Mouse (Mus musculus): ENCODE measurements around the gene Bicra.

Bicra gene

DNA sequence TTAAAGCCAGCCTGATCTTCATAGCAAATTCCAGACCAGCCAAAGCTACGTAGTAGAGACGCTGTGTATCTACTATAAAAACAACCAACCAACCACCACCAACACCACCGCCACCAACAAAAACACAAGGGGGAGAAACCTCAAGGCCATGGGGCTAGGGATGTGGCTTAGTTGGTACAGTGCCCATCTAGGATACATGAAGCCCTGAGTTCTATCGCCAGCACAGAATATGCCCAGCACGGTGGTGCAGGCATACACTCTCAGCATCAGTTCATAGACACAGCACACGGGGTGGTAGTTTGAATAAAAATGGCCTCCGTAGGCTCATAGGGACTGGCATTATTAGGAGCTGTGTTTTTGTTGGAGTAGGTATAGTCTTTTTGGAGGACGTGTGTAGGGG is 79.4 kb downstream of the Bicra start:
- no peak for DNase-seq

DNA sequence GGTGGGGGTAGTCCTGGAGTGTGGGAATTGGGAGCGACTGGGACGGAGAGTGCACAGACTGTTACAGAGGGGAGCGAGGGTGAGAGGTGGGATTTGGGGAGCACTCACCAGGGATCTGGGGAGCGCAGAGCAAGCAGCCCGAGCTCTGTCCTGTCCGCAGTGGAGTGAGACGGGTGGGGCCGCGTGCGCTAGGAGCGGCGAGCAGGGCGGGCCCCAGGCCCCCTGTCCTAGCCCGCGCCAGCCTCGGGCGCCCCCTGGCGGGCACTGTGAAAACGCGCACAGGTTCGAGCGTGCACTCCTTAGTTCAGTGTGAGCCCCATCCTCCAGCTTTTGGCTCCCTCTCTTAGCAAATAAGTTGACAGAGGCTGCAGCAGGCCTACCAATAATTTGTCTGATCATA is 80.4 kb downstream of the Bicra start, which contains the start of gene Ehd2:
Ehd2 (minus strand) TSS at position 256 of the 400 bp plus-strand sequence.
- DNase-seq: peak; percentile 64 to 87

DNA sequence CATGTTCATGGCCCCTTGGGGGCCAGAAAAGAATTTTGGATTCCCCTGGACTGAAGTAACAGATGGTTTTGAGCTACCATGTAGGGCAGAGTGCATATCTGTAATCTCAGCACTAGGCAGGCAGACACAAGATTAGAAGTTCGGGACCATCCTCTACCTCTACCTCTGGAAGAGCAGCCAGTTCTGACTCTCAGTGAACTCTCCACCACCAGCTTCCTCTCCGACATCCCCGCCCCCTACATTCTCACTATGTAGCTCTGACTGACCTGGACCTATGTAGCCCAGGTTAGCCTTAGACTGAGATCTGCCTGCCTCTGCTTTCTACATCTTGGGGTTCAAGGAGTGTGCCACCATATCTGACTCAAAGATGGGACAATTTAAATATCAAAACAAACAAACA is 81.2 kb downstream of the Bicra start:
- no peak for DNase-seq

DNA sequence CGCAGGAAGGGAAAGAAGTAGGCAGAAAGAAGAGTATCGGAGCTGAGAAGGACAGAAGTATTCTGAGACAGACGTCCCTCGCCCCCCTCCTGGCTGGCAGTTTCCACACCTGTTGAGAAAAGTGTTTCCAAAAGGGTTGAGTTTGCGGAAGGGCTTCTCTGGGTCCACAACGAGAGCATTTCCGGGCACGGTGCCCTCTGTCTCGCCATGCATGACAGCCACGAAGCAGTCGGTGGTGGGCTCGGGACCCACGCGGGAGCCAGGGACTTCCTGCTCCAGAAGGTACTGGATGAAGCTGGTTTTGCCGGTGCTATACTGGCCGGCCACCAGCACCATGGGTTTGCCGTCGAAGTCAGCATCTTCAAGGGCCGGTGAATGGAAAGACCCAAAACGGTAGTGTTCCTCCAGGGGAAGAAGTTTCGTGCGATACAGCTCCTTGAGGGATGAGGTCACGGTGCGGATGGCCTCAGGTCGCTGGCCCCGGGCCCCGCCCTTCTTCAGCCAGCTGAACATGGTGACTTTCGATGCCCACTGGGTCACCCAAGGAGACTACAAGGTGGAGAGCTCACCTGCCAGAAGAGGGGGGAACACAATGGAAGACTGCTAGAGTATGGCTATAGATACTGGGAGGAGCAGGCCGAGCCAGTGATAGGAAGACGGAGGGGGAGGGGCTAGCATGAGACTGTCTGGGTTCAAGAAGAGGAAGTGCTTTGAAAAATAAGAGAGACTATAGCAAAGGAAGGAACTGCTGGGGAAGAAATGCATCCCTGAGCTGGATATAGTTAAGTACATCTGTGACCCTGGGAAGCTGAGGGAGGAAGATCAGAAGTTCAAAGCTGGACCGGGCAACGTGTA is 83.7 kb downstream of the Bicra start:
- peak in 1 of 2 experiments; percentile 38 for DNase-seq

DNA sequence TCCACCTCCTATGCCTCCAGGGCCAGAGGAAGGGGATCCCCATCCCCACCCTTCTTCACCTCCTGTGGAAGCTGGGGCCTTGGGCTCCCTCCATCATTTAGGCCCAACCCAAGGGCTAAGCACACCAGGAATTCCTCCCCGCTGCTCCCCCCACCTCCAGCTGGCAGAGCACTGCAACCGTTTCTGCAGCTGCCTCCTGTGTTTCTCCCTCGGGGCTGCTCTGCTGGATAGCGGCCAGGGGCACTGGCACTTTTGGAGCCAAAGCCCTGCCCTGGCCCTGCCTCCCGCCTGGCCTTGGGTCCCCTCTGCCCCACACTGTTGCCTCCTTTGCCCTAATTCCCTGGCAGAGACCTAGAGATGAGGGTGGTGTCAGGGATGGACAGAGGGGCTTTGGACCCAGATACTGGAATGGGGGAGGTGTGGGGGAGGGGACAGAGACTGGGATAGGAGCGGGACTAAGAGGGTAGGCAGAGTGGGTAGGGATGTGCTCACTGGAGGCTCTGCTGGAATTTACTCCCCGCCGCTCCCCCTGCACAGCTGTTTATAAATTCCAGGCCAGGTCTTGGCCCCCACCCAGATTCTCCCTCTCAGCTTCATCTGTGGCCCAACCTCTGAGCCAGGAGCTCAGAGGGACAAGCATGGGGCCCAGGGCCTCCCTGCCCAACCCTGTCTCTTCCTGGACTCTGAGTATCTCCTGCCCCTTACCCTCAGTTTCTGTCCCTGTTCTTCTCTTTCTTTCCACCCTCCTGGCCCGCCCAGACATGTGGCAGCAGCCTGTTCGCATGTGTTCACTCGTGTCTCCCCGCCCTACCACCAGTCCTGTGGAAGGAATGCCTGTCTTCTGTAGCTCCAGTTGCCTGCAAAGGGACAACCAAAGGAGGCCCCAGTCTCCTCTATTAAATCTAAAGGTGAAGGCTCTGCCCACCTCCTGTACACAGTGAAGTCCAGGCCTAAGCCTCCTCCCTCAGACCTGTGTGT is 85.1 kb downstream of the Bicra start:
- DNase-seq: peak; percentile 88 to 91

DNA sequence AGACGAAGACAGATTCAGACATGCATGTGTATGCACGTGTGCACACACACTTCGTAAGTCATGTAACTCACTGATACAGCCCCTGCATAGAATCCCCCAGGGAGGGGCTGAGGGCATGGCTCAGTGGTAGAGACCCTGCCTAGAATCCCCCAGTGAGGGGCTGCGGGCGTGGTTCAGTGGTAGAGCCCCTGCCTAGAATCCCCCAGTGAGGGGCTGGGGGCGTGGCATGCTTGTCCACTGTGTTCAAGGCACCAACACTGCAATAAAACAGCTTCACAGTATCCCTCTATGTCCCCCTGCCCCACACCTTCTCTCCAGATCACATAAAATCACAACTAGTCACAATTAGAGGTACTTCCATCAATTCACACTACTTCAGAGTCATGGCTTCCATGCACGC is 85.9 kb downstream of the Bicra start:
- no peak for DNase-seq

DNA sequence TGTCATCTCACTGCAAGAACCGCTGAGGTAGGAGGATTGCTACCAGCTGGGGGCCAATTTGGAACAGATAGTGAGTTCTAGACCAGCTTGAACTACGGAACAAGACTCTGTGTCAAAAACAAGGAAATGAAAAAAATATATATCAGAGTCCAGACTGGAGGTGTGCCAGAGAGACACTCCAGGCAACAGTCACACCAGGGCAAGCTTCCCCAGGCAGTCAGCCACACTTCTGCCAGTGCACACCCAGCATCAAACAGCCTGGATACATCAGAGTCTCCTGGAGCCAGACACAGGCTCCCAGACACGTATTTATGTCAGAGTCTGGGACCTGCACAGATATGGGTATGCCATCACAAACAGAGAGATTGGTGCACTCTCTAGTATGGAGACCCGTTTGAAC is 86.5 kb downstream of the Bicra start:
- DNase-seq: no peak

DNA sequence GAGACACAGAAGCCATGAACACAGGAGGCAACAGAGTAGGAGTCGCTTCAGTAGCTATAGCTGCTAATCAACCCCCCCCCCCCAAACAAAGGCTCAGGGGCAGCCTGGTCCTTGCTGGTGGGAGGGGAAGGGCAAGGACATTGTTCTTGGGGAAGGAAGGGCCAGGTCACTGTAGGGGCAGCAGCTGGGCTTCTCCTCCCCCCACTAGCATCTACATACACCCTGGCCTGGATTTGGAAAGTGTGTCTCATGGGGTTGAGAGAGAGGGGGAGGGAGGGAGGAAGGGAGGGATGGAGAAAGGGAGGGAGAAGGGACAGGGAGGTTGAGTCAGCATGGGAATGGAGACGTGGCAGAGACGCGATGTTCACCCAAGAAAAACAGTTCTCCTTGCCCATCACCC is 87.0 kb downstream of the Bicra start:
- no peak for DNase-seq

DNA sequence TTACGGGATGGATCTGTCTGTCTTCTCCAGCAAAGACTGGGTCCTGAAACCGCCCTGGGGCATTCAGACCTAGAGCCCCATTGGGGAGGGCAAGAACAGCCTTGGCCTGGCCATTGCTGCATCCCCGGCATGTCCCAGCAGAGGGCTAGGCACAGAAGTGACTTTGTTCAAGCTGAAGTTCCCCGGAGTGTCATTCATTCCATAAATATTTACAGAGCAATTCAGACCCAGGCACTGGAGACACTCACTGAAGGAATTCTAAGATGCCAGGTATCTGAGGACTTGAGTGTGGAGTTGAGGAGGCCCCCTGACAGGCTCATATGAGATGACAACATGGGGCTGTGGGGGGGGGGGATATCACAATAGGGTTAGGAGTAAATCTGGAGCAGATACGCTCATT is 91.6 kb downstream of the Bicra start:
- DNase-seq: no peak

DNA sequence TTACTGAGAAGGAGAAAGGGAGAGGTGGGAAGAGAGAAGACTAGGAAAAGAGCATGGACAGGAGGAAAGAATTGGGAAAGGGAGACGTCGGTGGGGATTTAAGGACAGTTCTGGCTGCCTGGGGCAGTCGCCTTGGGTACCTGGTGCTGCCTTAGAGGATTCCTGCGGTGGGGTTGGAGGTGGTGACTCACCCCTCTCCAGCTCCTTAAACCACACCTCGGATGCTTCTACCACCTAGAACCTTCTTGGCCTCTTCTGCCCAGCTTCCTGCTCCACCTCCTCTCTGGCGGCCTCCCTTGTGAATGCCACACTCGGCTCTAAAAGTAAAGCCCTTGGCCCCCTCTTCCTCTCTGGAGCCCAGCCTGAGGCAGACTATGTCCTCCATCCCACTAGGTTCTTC is 92.2 kb downstream of the Bicra start:
- no peak for DNase-seq

DNA sequence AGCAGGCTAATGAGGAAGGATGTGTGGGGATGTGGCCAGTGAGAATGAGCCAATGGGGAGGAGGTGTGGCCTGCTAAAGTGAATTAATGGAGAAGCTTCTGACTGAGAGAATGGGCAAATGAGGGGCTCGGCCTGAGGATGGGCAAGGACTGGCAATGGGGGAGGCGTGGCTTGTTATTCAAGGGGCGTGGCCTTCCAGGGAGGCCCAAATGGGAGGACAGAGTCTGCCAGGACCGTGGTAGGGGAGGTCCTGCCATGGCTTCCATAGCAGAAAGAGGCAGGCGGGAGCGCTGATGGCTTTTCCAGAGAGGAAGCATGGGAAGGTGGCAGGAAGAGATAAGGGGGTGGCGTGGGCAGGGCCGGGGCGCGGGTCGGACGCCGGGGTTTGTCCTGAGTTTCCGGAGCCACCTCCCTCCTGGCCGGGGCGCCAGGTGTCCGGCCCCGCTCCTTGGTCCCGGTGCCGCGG is 92.7 kb downstream of the Bicra start:
- DNase-seq: peak; percentile 73 to 75

DNA sequence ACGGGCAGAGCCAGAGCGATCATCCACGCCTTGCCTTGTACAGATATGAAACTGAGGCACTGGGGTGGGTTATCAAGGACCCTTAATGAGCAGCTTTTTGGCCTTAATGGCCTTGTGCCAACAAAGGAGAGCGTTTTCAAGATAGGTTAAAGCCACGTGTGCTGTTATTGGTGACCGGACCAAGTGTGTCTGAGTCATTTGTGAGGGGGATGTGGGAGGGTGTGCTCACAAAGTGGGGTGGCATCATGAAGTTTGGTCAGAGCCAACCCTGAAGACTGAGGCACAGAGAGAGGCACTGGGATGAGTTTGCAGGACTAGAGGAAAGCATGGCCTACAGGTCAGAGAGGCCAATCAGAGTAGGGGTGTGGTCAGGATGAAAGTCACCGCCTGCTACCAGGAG is 93.3 kb downstream of the Bicra start:
- no peak for DNase-seq

DNA sequence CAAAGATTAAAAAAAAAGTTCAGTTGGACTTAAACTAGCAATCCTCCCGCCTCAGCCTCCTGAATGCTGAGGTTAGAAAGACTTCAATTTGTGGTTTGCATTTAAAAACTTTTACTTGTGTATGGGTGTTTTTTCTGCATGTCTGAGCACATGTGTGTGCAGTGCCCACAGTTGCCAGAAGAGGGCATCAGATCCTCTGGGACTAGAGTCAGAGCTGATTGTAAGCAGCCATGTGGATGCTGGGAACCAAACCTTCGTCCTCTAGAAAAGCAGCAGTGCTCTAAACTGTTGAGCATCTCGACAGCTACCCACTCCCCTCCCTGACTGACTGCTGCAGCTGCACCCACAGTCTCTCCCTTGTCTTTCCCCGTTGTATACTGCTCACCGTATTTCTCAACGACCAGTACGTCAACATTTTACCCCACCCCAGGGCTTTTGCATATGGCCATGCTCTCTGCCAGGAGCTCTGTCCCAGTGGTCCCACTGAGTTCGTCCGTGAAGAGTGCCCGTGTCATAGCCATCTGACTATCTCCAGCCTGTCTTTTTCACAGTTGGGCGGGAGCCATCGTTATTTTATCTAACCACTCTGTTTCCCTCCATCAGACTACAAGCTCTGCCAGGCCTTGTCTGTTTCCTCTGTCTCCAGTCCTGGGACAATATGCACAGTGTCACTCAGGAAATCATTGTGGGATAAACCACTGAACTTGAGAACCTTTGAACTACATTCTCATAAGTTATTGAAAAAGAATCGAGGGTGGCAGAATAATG is 94.2 kb downstream of the Bicra start:
- peak in 1 of 2 experiments; percentile 49 for DNase-seq

DNA sequence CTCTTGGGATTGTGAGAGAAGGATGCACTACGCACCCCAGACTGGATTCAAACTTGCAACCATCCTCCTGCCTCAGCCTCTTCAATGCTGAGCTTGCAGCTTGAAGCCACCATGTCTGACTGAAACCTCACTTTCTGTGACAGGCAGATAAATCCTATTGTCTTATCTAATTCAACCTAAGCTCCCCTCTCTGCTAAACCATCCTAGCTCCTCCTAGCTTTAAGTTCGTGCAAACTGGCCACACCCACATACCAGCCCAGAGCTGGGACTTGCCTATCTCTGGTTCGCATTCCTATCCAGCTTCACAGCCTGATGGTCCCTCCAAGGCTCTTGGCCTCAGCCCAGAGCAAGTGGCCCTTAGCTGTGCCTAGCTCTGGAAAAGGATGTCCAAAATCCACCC is 95.3 kb downstream of the Bicra start:
- no peak for DNase-seq

DNA sequence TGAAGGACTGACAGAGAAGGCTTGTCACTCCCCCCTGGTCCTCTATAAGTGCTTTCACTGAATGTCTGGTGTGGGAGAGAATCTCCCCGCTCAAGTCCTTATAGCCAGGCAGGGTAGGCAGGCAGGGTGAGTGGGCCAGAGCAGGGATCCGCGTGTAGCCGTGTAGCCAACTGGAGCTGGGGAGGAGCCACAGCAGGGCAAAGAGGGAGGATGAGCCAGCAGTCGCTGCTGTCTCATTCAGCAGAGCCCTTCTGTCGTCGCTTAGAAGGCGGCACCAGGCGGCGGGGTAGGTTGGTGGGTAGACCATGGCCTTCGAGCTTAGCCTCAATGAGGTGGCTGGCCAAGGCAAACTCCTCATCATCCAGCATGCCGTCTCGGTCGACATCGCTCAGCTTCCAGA is 97.7 kb downstream of the Bicra start:
- no peak for DNase-seq

DNA sequence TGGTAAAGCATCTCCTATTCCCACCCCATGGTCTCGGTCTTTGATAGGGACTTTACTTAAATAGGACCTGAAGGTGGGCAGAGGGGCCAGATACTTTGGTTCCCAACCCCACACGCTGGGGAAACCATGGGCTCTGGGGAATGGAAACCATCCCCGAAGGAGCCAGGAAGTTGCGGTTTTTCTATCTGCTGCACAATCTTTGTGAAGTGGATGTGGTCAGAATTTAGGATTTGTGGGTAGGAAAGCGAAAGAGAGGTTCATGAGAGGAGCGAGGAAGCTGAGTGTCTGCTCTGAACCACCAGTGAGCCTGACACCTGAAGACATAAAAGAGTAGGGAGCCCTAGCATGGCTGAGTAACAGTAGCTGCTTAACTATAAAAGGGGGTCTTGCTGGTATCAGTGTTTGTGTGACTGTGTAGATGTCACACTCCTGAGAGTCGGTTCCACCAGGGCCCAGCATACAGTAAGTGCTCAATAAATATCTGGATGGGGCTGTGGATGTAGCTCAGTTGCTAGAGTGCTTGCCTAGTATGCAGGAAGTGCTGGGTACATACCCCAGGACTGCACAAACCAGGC is 98.4 kb downstream of the Bicra start:
- DNase-seq: no peak

DNA sequence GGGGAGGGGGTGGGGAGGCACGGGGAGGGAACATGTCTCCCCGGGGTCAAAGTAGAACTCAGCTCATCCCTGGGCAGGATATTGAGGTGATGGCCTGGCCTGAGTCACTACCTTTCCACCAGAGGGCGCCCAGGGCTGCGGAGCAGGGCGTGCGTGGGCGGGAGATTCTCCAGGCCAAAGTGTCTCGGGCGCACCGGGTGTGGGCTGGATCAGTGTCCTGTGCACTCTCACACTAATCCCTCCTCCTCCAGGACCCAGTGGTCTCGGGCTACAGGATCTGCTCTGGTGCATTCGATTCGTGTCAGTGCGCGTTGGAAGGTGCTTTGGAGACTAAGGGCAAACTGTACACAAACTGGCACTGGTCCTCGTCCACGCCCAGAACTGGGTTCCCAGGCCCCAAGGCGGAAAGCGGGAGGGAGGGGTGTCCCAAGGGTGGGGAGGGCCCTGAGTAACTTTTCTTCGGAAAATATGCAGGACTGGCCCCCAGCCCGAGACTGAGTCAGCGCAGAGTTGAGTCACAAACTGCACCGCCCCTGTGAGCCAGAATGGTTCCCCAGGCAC is 99.3 kb downstream of the Bicra start:
- peak; percentile 89 to 95 for DNase-seq

DNA sequence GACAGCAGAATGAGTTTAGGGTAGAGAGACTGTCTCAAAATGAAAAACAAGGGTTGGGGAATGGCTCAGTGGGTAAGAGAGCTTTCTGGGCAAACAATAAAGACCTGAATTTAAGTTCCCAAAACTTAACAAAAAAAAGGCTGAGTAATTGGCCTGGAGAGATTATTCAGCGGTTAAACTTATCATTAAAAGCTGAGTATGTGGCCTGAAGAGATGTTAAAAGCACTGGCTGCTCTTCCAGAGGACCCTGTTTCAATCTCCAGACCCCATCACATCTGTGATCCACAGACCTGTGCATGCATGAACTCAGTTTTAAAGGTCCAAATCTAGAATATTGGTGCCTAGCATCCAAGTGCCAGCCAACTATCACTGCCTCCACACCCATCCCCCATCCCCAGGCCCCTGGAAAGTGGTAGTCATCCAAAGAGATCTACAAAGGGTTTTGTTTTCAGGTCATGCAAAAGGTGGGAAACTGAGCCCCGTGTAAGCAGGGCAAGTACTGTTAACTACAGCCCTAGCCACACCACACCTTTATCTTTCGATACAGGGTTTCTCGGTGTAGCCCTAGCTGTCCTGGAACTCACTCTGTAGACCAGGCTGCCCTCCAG is 100.0 kb downstream of the Bicra start:
- DNase-seq: no peak

DNA sequence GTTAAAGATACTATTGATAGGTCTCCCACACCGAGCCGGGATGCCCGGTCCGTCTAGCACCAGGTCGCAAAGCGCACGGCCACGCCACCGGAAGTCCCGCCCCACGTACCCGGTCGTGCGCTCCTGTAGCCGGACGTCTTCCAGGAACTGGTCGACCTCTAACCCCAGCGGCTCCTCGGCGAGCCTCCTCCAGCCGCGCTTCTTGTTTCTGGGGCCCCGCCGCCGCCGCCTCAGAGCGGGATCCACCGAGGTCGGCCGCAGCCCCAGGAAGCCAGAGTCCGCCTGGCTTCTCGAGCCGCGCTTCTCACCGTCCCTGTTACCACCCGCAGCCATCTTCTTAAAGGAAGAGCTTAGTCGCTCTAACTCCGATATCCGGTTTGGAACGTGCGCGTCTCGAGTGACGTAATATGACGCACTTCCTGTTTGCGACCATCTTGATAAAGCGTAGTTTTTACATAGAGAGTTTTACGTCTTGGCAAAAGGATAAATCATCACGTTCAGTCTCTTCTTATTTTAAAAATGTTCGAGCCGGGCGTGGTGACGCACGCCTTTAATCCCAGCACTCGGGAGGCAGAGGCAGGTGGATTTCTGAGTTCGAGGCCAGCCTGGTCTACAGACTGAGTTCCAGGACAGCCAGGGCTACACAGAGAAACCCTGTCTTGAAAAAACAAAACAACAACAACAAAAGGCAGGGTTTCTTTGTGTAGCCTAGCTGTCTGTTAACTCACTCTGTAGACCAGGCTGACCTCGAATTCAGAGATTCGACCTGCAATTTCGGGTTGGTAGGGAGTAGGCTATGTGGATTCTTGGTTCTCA is 101.8 kb downstream of the Bicra start, which contains the start of gene Nop53:
Nop53 (minus strand) TSS at position 354 of the 816 bp plus-strand sequence.
- DNase-seq: peak; percentile 96 to 97

DNA sequence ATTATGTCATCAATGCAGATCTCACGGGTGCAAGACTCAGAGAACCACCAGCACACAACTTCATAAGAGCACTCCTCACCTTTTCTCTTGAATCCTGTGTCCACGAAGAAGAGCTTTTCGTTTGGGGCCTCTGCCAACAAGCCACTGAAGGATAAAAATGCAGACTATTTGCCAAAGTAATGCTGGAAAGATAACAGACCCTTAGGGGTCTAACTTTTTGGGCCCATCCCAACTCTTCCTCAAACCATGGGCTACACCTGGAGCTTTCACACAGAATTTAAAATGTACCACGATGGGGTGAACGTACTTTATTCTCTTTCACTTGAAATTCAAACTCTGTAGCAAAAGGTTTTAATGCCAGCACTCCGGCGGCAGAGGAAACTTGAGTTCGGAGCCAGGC is 102.5 kb downstream of the Bicra start:
- no peak for DNase-seq

DNA sequence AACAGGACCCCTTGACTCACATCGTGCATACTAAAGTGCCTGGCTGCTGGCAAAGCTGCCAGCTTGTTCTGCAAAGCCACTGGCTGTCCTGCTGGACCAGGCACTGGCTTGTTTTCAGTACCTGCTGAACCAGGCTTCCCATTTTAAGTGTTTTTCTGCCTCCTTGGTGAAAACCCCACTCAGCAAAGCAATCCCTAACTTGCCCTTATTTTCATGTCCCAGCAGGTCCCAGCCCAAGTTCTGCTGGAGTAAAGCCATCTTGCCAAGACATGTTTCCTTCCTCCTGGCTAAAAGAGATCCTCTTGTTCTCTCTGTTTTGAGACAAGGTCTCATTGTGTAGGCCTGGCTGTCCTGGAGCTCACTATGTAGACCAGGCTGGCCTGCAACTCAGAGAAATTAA is 103.4 kb downstream of the Bicra start:
- no peak for DNase-seq

Measured in kidney, postnatal 36 days (tissue).